Mouse (Mus musculus) layer of hippocampus, adult 2 months (tissue): ENCODE data around the gene Tpst2. TPM values are rescaled to one million over a fixed set of nuclear protein-coding genes. Genes with fewer than 3 reads are reported as not detected.
A peak's percentile ranks its signal among the peaks of the same experiment; 100 is the strongest.

Experiments
- DNase-seq, 2 experiments: peaks; one replicate each; pipeline ENCODE4 v3.0.0; 2022; ENCODE audit warnings: low spot score in 2 of 2
- H3K27ac ChIP-seq: fragments of 200-600 bp; 2 replicates; pipeline ENCODE4 v1.8.1; 2022
- H3K4me3 ChIP-seq: fragments of 200-600 bp; 2 replicates; pipeline ENCODE4 v1.8.1; 2022; ENCODE audit warnings: mild to moderate bottlenecking
- CTCF ChIP-seq: fragments of 200-600 bp; conservative IDR thresholded peaks from 2 replicates; pipeline ENCODE4 v1.8.1; 2022; ENCODE audit warnings: antibody characterized with exemption, mild to moderate bottlenecking, moderate library complexity
- long read RNA-seq, 2 experiments: library from polyadenylated mRNA; stranded (forward); transcript quantifications; one replicate each; pipeline ENCODE4 v2.0.0; 2021; ENCODE audit warnings: borderline mapping rate in 2 of 2
- total RNA-seq, 2 experiments: library from RNA; stranded (reverse); gene quantifications; 2 replicates each; pipeline ENCODE4 v1.2.3; 2021

Tpst2 gene
- 10 to 100 TPM; 45.3 to 45.4 TPM for total RNA-seq
- long read RNA-seq, experiment 1, transcript Tpst2-201 (7 exons, 1,835 nt), result major isoform, 24 of 35 reads
- long read RNA-seq, experiment 1, partial matches to known transcripts, result 4 of 35 reads
- long read RNA-seq, experiment 1, other reads (novel, unspliced or antisense), result 6 of 35 reads
- long read RNA-seq, experiment 2, transcript Tpst2-201 (7 exons, 1,835 nt), result major isoform, 65 of 81 reads
- long read RNA-seq, experiment 2, partial matches to known transcripts, result 8 of 81 reads
- long read RNA-seq, experiment 2, other reads (novel, unspliced or antisense), result 7 of 81 reads

DNA sequence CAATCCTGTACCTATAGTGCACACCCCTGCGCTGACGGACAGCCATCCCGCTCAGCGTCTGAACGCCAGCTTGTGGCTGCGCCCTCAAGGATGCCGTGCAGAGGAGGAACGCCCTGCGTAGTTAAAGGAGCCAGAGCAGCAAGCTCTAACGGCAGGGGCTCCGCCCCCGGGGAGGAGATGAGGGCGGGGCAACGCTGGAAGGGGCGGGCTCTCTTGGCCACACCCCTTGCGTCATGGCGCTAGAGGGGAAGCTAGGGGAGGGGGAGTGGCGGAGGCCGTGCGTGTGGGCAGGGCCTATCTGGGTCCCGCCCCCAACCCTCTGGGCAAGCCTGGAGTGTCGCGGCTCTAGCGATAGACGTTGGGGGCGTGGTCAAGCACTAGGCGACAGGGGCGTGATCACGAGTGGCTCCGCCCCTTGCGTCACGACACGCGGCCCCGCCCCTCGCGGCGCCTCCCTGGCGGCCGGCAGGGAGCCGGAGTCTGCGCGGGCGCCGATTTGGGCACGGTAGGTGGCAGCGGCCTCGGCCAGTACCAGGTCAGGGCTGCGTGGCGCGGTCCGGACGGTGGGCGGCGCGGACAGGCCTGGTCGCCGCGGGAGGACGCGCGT, at the start of gene Tpst2:
TSS of gene Tpst2 (plus strand) at position 425 of the 607 bp plus-strand sequence.
- TF ChIP-seq CTCF, result peak; percentile 52
- Histone ChIP-seq H3K4me3 (peak within 1 kb of the TSS; percentile 88), H3K27ac (peak within 1 kb of the TSS; percentile 96)
- DNase-seq, result peak; percentile 100

DNA sequence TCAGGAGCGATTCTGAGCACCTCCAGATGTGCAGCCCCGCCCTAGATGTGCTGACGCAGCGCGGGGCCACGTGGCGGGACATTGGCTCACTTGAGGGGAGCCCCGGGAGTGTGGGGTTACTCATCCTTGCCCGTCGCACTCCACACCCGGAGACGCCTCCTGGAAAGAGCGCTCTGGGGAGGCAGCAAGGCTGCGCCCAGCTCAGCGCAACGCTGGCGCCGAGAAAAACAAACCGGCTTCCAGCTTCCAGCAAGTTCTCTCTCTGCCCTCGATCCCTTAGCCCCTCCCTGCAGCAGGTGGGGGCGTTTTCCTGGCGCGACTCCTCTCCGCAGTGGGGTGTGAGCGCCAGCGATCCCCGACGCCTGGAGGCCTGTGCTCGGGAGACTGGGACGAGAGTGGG, 49.1 kb upstream of the Tpst2 start:
- Histone ChIP-seq H3K4me3 (peak overlapping the region; percentile 87), H3K27ac (peak overlapping the region; percentile 95)
- TF ChIP-seq CTCF, result no peak
- peak; percentile 69 to 70 for DNase-seq

DNA sequence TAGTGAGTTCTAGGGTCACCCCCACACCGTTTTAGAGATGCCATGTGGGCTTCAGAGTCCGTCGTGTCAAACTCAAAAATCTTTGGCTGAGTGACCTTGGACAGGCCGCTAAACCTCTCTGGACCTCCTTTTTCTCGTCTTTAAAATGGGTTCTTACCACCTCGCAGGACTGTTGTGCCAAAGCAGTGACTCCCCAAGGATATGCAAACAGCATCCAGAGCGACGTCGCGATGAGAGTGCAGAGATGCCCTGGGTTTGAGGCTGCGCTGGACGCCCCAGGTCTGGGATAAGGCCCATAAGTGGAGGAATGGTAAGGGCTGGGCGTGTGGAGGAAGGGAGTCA, 48.6 kb upstream of the Tpst2 start:
- no peak for TF ChIP-seq CTCF
- no peak for DNase-seq
- H3K27ac ChIP-seq, result peak overlapping the region; percentile 95
- peak overlapping the region; percentile 87 for H3K4me3 ChIP-seq

DNA sequence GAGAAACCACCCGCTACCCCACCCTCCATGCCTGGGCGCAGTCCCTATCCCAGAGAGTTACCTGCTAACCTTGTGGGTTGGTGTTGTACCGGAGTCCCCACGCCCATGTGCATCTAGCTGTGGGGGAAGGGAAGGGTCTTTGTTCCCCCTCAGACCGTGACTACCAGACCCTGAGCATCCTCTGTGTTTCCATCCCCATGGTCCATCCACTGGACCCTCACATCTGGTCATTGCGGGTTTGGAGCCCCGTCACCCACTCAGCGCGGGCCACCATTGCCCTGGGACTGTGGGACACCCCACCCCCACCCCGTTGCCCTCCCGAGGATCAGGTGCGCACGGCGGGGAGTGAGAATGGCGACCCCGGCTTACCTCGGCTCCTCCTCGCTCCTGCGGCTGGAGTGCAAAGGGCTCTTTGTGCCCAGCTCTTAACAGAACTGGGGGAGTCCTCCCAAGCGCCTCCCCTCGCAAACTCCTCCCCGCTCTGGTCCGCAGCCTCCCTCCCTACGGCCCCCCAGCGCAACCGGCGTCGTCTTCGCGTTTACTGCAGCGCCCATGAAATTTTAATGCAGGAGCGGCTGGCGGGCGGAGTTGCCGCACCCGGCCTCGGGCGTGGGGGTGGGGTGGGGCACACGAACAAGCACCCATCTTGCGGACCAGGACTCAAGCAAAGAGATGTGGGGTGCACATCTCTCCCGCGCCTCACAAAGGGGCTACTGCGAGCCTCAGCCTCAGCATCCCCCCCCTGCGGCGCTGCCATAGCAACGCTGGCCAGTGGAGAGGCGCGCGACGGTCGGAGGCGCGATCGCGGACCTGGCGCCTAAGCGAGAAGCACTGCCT, 48.0 kb upstream of the Tpst2 start:
- peak; percentile 67 to 76 for DNase-seq
- peak overlapping the region; percentile 87 for H3K4me3 ChIP-seq
- no peak for TF ChIP-seq CTCF
- peak overlapping the region; percentile 95 for H3K27ac ChIP-seq

DNA sequence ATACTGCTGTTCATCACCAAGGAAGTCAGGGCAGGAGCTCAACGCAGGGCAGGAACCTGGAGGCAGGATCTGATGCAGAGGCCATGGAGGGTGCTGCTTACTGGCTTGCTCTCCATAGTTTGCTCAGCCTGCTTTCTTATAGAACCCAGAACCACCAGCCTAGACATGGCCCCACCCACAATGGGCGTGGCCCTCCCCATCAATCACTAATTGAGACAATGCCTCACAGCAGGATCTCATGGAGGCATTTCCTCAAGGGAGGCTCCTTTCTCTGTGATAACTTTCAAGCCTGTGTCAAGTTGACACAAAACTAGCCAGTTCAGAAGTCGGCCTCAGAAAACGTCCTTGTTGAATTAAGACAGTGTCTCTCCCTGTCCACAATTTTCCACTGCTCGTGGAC, 40.7 kb upstream of the Tpst2 start:
- no peak overlapping the region for H3K27ac ChIP-seq
- H3K4me3 ChIP-seq, result no peak overlapping the region
- TF ChIP-seq CTCF, result no peak
- DNase-seq, result no peak

DNA sequence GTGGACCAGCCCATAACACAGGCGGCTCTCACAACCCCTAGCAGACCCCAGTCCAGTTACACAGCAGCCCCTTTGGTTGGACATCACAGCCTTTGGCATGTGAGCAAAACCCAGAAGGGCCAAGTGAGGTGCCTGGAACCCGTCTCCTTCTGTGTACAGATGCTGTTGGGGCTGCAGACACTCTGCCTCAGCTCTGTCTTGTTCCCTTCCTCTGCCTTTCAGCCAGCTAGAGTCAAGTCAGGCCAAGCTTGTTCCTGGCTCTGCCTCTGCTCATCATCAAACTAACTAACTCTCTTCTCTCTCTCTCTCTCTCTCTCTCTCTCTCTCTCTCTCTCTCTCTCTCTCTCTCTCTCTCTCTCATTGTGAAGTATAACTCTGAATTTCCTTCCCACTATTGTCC, 39.9 kb upstream of the Tpst2 start:
- no peak for DNase-seq
- Histone ChIP-seq H3K27ac (no peak overlapping the region), H3K4me3 (no peak overlapping the region)
- TF ChIP-seq CTCF, result no peak

DNA sequence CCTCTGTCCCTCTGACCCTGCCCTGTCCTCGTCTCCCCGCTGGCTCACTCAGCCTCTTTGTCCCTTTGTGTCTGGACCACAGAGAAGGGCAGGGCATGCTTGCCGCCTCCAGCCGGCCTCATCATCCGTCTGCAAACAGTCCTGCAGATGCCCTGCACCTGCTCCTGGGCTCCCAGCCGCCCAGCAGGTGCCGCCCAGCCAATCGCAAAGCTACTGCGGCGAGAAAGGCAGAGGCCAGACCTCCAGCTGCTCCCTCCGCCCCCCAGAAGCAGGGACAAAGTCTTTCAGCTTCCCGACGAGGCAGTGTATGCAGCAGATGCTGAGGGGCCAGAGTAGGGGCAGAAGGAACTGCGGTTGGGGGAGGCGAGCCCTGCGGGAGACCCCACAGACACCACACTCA, 39.1 kb upstream of the Tpst2 start:
- no peak overlapping the region for H3K4me3 ChIP-seq
- DNase-seq, result no peak
- peak overlapping the region; percentile 39; the same call in 1 of the 2 replicates for H3K27ac ChIP-seq
- TF ChIP-seq CTCF, result no peak

DNA sequence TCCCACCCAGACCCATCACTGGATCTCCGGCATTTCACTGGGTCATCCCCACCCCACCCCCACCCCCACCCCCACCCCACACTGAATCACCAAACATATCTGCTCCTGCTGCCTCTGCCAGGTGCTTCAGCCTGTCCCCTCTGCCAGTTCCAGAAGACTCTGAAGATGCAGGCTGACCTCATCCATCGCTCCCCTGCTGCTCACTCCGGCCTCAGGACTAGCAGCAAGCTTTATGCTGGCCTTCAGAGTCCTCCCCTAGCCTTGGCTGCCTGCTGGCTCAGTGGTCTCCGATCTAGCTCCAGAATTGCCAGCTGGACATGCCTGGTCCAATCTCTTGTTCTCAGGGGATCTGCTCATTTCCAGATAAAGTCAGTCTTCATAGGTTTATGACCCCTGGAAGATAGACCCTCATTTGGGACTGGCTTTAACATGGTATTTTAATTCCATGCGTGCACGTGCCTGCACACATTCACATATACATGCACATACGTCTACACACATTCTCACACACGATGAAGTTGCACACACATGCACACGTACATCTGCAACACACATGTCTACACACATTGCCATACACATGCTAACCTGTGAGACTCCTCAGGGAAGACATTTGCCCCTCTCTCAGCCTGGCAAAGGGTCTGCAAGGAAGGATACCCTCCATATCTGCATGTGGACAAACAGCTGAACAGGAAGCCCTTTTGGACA, 38.5 kb upstream of the Tpst2 start:
- no peak for TF ChIP-seq CTCF
- H3K27ac ChIP-seq, result peak overlapping the region; percentile 84
- no peak for DNase-seq
- no peak overlapping the region for H3K4me3 ChIP-seq

DNA sequence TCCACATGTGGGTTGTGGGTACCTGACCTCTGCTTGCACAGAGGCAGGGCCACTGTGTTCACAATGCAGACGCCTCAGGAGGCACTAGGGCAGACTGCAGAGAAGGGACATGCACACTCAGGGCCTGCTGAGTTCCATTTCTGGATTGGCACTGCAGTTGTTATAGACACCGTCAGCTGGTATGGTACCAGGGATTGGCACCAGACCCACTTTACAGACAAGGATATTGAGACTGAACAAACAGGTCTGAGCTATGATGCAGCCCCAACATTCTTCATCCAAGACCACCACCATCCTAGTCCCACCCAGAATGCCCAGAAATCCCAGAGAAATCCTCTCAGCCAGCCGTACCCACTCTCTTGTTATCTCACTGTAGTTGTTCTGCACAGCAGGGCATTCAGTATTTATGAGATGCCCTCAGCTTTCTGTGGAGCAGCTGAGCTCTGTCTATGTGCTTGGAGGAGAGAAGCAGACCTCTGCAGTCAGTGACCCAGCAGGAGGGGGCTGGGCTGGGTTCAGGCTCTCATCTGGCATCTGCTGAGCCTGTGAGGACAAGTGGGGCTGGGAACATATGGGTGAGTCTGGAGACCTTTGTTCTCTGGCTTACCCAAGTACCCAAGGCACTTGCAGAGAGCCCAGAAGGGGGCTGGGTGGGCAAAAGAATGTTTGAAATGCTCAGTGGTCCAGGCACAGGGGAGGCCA, 37.6 kb upstream of the Tpst2 start:
- DNase-seq, result no peak
- no peak for TF ChIP-seq CTCF
- Histone ChIP-seq H3K4me3 (no peak overlapping the region), H3K27ac (peak overlapping the region; percentile 84)

DNA sequence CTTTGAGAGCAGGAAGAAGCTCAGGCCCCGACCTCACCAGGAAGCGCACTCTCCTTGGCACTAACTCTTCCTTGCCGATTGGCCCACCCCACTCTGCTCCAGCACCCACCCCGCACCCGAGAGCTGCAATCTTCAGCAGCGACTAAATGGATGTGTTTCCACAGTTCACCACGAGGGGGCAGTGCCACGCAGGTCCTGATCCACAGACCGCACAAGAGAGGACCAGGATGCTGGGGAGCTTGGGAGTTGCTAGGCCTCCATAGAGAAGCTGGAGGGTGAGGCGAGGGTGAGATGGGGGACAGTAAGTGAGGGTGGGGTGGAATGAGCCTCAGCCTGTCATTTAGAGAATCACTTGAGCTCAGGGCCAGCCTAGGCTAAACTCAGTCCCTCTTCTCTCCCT, 35.7 kb upstream of the Tpst2 start:
- peak overlapping the region; percentile 68 for H3K27ac ChIP-seq
- peak overlapping the region; percentile 15; the same call in 1 of the 2 replicates for H3K4me3 ChIP-seq
- peak; percentile 89 for TF ChIP-seq CTCF
- peak; percentile 91 to 95 for DNase-seq

DNA sequence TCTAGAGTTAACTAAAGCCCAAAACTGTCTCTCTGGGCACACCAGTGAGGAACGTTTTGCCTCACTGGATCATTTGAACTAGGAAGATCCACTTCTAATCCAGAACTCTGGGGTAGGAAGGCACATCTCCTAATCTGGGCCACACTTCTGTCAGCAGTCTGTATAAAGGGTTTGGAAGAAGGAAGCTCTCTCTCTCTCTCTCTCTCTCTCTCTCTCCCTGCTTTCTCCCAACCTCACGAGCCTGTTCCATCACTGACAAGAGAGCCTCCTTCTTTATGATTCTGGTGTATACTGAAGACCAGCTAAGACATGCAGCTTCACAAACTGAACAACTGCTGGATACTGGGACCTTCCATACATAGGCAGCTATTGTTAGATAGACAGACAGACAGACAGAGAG, 34.6 kb upstream of the Tpst2 start:
- no peak for TF ChIP-seq CTCF
- no peak for DNase-seq
- no peak overlapping the region for H3K4me3 ChIP-seq
- 0 out of 2 replicates have a peak overlapping the region, but pooled peaks have one; percentile 68 for H3K27ac ChIP-seq

DNA sequence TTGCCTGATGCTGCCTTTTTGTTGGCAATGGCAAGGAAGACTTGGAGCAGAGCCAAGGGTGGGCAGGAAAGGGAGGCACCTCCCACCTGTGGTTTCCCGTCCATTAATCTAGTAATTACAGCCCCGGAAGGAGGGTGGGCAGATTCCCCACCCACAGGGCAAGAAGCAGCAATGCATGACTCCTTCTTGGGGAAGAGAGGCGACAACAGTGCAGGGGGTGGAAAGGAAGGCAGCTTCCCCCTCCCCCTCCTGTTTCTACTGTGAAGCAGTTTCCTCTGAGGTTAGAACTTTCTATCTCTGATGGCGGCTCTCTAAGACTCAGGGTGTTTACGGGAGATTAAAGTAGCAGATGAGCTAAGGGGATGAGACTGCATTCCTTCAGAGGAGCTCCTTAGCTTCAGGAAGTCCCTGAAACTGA, 34.1 kb upstream of the Tpst2 start:
- TF ChIP-seq CTCF, result no peak
- no peak for DNase-seq

DNA sequence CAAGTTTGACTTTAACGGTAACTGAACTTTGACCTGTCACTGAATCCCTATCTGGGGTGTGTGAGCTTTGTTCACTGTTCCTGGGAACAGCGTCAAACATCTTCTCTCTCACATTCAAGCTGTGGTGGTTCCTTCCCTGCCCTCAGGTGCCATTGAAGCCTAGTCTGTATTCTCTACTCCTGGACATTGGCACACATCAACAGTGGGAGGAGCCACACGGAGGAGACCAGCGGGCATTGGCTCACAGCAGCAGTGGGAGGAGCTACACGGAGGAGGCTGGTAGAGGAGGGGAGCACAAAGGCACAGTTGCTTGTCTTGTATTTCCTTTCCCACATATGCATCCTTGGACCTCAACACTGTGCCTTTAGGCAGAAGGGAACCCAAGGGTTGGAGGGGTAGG, 33.5 kb upstream of the Tpst2 start:
- no peak for TF ChIP-seq CTCF
- no peak for DNase-seq
- Histone ChIP-seq H3K27ac (no peak overlapping the region), H3K4me3 (no peak overlapping the region)

More for the DNA sequence above, 34.1 kb upstream of the Tpst2 start:
- Histone ChIP-seq H3K27ac (no peak overlapping the region), H3K4me3 (no peak overlapping the region)
